Comparison of ENCODE assay signal across 8 mouse cellular contexts in the genomic region with DNA sequence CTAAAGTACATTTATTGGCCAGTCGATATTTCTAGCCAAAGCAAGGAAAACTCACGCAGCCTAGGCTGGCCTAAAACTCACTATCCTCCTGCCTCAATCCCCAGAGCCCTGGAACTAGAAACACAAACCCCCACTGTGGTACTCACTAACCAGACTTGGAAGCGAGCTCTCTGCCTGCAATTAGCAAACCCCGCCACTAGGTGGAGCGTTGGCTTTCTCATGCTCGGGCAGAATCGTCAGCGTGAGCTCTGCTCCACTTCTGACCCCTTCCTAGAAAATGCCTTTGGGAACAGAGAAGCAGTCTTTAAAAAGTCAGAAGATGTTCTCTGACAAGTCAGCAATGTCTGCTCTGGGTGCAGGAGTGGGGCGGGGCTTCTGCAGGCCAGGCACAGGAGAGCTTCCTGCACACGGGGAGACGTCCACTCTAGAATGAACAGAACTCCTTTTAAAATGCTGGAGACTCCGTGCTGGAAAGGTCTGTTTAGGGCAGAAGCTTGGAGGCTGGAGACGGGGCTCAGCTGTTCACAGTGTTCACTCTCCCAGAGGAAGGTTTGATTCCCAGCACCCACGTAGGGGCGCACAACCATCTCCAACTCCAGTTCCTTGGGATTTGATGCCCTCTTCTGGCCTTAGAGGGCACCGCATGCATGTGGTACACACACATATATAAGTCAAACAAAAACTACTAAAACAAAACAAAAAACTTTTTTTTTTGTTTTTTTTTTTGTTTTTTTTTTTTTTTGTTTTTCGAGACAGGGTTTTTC. TPM values are rescaled to one million over a fixed set of nuclear protein-coding genes. Genes with fewer than 3 reads are reported as not detected.
A peak's percentile ranks its signal among the peaks of the same experiment; 100 is the strongest.
DNase-seq lines count a peak whose midpoint lies in the region; ATAC-seq and TF ChIP-seq lines count a peak whose summit lies in the region.

No protein-coding gene starts in this region.

- H3K9me3 ChIP-seq in kidney, embryonic 14.5 days (ENCODE audit: control insufficient read depth, low read length): no peaks in the 10 kb centered on the region
- H3K9me3 ChIP-seq in ES-E14 (ENCODE audit: control insufficient read depth, insufficient read depth, low read depth, low read length): no peaks in the 10 kb centered on the region
- H3K9me3 ChIP-seq in forebrain, embryonic 13.5 days (replicated peaks): peaks cover 5% of the 10 kb centered on the region; the same call in 1 of the 2 replicates

- no peak overlapping the region for H3K4me2 ChIP-seq in kidney, embryonic 14.5 days (replicated peaks; ENCODE audit: low read depth, low read length)
- H3K4me2 ChIP-seq in forebrain, embryonic 13.5 days: no peak overlapping the region

- 77% methylated on average over 17 of the region's 17 CpGs for WGBS in kidney, embryonic 14.5 days
- WGBS in forebrain, embryonic 13.5 days: 72% methylated on average over 17 of the region's 17 CpGs

- no peaks in the 10 kb centered on the region for H3K27me3 ChIP-seq in kidney, embryonic 14.5 days (ENCODE audit: control insufficient read depth, insufficient read depth, low read length)
- H3K27me3 ChIP-seq in forebrain, embryonic 13.5 days: no peaks in the 10 kb centered on the region

- H3K4me3 ChIP-seq in kidney, embryonic 14.5 days (ENCODE audit: low read length): no peak overlapping the region
- H3K4me3 ChIP-seq in ES-E14 (ENCODE audit: insufficient read depth in 1 of 2, low read depth in 1 of 2, low read length in 2 of 2, poor library complexity in 1 of 2, severe bottlenecking in 1 of 2): 0 out of 4 replicates have a peak overlapping the region, but pooled peaks of 1 of the 2 experiments have one; percentile 8
- H3K4me3 ChIP-seq in forebrain, embryonic 13.5 days: no peak overlapping the region

- DNase-seq in CD4-positive, CD25-positive, alpha-beta regulatory T cell, adult 2 months (ENCODE audit: low read depth, low spot score): peak; percentile 83
- DNase-seq in kidney, adult 18-20 months: peak; percentile 57
- peak; percentile 67 for DNase-seq in ES-E14 (ENCODE audit: low read depth, low spot score)
- DNase-seq in induced T-regulatory cell, adult 2 months (ENCODE audit: low read depth): peak; percentile 81
- DNase-seq in spleen, postnatal 4 days (ENCODE audit: low spot score in 2 of 2): peak; percentile 38 to 79

- H3K36me3 ChIP-seq in kidney, embryonic 14.5 days (ENCODE audit: control insufficient read depth, insufficient read depth, low read length): no peaks in the 10 kb centered on the region
- no peaks in the 10 kb centered on the region for H3K36me3 ChIP-seq in ES-E14 (ENCODE audit: control insufficient read depth, insufficient read depth, low read length, poor library complexity, severe bottlenecking)
- H3K36me3 ChIP-seq in forebrain, embryonic 13.5 days (ENCODE audit: poor library complexity, severe bottlenecking): no peaks in the 10 kb centered on the region

- no peak overlapping the region for H3K27ac ChIP-seq in kidney, embryonic 14.5 days (ENCODE audit: low read depth, low read length)
- H3K27ac ChIP-seq in ES-E14 (ENCODE audit: insufficient read depth, low read depth, low read length, poor library complexity, severe bottlenecking): no peak overlapping the region
- no peak overlapping the region for H3K27ac ChIP-seq in forebrain, embryonic 13.5 days

- in situ Hi-C loops in ES-E14 (cut with MboI; ENCODE audit: low sequenced_read_pairs in 2 of 2, unreplicated experiment in 2 of 2): no loop called here

- no peak overlapping the region for H3K9ac ChIP-seq in kidney, embryonic 14.5 days (ENCODE audit: low read depth, low read length)
- no peak overlapping the region for H3K9ac ChIP-seq in ES-E14 (ENCODE audit: insufficient read depth, low read depth, low read length, poor library complexity, severe bottlenecking)
- no peak overlapping the region for H3K9ac ChIP-seq in forebrain, embryonic 13.5 days

- ATAC-seq in CD4-positive, CD25-positive, alpha-beta regulatory T cell, adult 4 months: no peak
- ATAC-seq in kidney, embryonic 14.5 days (ENCODE audit: low FRiP score, low TSS enrichment): no peak
- ATAC-seq in forebrain, embryonic 13.5 days: no peak

- peaks cover 17% of the 10 kb centered on the region for H3K4me1 ChIP-seq in kidney, embryonic 14.5 days (ENCODE audit: control insufficient read depth, insufficient read depth, low read length)
- H3K4me1 ChIP-seq in ES-E14 (ENCODE audit: control insufficient read depth in 2 of 2, insufficient read depth in 2 of 2, low read length in 2 of 2, poor library complexity in 1 of 2): peaks cover 2 to 12% of the 10 kb centered on the region in 2 experiments; a peak in 2 of 4 replicates
- peaks cover 19% of the 10 kb centered on the region for H3K4me1 ChIP-seq in forebrain, embryonic 13.5 days

TF ChIP-seq in ES-E14, 5 proteins besides CTCF, POLR2A, EP300 and RAD21:
- TF ChIP-seq CHD2 (IDR thresholded peaks at IDR 0.05; ENCODE audit: low read depth, low read length) (no peak), HCFC1 (IDR thresholded peaks at IDR 0.05; ENCODE audit: borderline replicate concordance, insufficient read depth, low read length) (no peak), ZNF384 (IDR thresholded peaks at IDR 0.05; ENCODE audit: low read depth, low read length) (no peak), ZC3H11A (IDR thresholded peaks at IDR 0.05; ENCODE audit: borderline replicate concordance, low read depth, low read length) (no peak), MAFK (IDR thresholded peaks at IDR 0.05; ENCODE audit: insufficient read depth, low read depth, low read length) (no peak)

RNA-seq across cellular contexts. Expression of a gene that starts 8.8 kb away (rescaled TPM):
- under 1 TPM in 1 of 2 experiments, not detected in 1; 0.22 TPM for polyA plus RNA-seq in CD4-positive, CD25-positive, alpha-beta regulatory T cell, adult 4 months (2017; shearing (Covaris generic))
- 141 and 178 TPM in 2 replicates for polyA plus RNA-seq in kidney, embryonic 14.5 days (2014; fragmentation: Nextera tagmentation; extraction: Ambion mirVana)
- total RNA-seq in ES-E14 (2012; rRNA removed): 2.7 and 6.3 TPM in 2 replicates
- polyA plus RNA-seq in forebrain, embryonic 13.5 days (2015; fragmentation: Nextera tagmentation; extraction: Ambion mirVana): 14.9 and 18.8 TPM in 2 replicates

Comparison
In these comparisons a context has a peak if more than half of its experiments do, and no peak if none do; other contexts are left out.
1. RNA of a gene that starts 8.8 kb away (polyA plus RNA-seq): 141 to 178 TPM in kidney, embryonic 14.5 days and 14.9 to 18.8 TPM in forebrain, embryonic 13.5 days; 0.22 TPM in CD4-positive, CD25-positive, alpha-beta regulatory T cell, adult 4 months; every median in the first group is over 10 times any median in the second.
2. Peak in every context shown above with its lines, with median percentiles within 50 percentile points of each other: DNase-seq.